Mouse (Mus musculus): Measurements from ENCODE around the gene Rnf43. TPM values are rescaled to one million over a fixed set of nuclear protein-coding genes. Genes with fewer than 3 reads are reported as not detected.

The Rnf43 gene
- polyA plus RNA-seq, 1 experiment from 2014 or later = 0.67 TPM

DNA sequence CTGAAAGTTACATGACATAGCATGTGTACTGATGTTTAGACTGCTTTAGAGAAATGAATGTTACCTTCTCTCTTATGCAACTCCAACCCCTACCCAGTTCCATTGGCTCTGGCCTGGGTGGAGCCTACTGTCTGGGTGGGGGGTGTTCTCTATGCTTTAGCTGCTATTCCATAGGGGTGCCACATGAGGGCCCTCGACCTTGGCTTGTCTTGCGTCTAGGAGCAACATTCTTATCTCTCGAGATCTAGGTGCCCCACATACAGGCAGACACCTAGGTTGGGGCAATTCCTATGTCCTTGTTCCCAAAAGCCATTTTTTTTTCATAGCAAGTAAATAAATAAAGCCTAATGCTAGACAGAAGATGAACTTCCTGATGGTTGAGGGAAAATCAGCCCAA, 97.1 kb downstream of the Rnf43 start:
- Histone ChIP-seq H3K27ac (peak overlapping the region; percentile 90), H3K36me3 (no peaks in the 10 kb centered on the region), H3K4me3 (replicated peaks) (peak overlapping the region; percentile 69), H3K9me3 (no peaks in the 10 kb centered on the region), H3K4me1 (replicated peaks) (peaks cover 46% of the 10 kb centered on the region), H3K27me3 (peaks cover 23% of the 10 kb centered on the region), H3K4me2 (replicated peaks) (peak overlapping the region; percentile 94), H3K9ac (replicated peaks) (0 out of 2 replicates have a peak overlapping the region, but pooled peaks have one; percentile 36)
- WGBS = 3% methylated on average over 3 of the region's 3 CpGs
- no peak for ATAC-seq

DNA sequence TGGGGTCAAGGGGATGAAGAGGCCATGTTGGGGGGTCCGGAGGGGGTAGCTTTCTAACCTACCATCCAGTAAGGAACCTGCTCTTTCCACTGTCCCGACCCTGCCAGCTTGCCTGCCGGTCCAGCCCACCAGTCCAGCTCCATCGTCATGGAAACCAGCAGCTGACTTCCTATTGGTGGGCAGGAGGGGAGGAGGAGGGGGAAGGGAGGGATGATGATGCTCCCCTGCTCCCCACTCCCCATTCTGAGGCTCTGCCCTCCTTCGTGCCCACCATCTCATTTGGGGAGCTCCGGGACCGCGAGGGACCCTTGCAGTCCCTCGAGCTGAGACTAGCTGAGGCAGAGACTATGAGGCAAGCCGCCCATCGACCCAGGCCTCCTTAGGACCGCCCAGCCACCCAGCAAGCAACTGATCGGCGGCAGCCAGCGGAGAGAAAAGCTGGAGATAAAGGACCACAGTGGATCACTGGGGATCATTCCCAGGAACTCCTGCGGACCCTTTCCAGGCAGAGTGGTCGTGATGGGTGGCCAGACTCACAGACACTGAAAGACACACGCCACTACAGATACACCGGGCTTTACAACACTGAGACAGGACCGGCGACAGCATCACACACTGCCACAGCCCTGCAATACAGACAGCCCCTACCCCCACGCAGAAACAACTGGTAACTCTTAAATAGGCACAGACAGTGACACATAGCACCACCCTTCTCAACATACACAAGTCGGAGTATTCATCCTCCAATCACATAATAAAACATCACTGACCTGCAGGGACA, 98.0 kb downstream of the Rnf43 start, which contains the start of gene Tspoap1:
Gene Tspoap1 (plus strand): TSS at position 241 of the 781 bp plus-strand sequence.
- H3K4me1 ChIP-seq (replicated peaks) = peaks cover 54% of the 10 kb centered on the region
- no peaks in the 10 kb centered on the region for H3K36me3 ChIP-seq
- peak within 1 kb of the TSS; percentile 84 for H3K9ac ChIP-seq (replicated peaks)
- H3K9me3 ChIP-seq = no peaks in the 10 kb centered on the region
- peak within 1 kb of the TSS; percentile 69 for H3K4me3 ChIP-seq (replicated peaks)
- peak within 1 kb of the TSS; percentile 90 for H3K27ac ChIP-seq
- peak; percentile 80 for ATAC-seq
- H3K4me2 ChIP-seq (replicated peaks) = peak within 1 kb of the TSS; percentile 94
- 4% methylated on average over 23 of the region's 23 CpGs for WGBS
- peaks cover 23% of the 10 kb centered on the region for H3K27me3 ChIP-seq

GRCm38 (mm10) chr11:87761181-87761721, 98.7 kb downstream of the Rnf43 start:
- ATAC-seq = no peak
- peak overlapping the region; percentile 90; the same call in 1 of the 2 replicates for H3K27ac ChIP-seq
- peak overlapping the region; percentile 69 for H3K4me3 ChIP-seq (replicated peaks)
- peaks cover 5% of the 10 kb centered on the region for H3K36me3 ChIP-seq
- peaks cover 27% of the 10 kb centered on the region for H3K27me3 ChIP-seq
- WGBS = 60% methylated on average over 11 of the region's 11 CpGs
- no peaks in the 10 kb centered on the region for H3K9me3 ChIP-seq
- peak overlapping the region; percentile 84 for H3K9ac ChIP-seq (replicated peaks)
- H3K4me2 ChIP-seq (replicated peaks) = peak overlapping the region; percentile 94
- H3K4me1 ChIP-seq (replicated peaks) = peaks cover 60% of the 10 kb centered on the region

GRCm38 (mm10) chr11:87761806-87762701, 99.5 kb downstream of the Rnf43 start:
- WGBS = 80% methylated on average over 14 of the region's 14 CpGs
- peak overlapping the region; percentile 94 for H3K4me2 ChIP-seq (replicated peaks)
- peaks cover 12% of the 10 kb centered on the region for H3K36me3 ChIP-seq
- peaks cover 29% of the 10 kb centered on the region for H3K27me3 ChIP-seq
- H3K4me3 ChIP-seq (replicated peaks) = peak overlapping the region; percentile 69
- ATAC-seq = no peak
- peak overlapping the region; percentile 84 for H3K9ac ChIP-seq (replicated peaks)
- peaks cover 60% of the 10 kb centered on the region for H3K4me1 ChIP-seq (replicated peaks)
- H3K27ac ChIP-seq = peak overlapping the region; percentile 12; the same call in 1 of the 2 replicates
- H3K9me3 ChIP-seq = no peaks in the 10 kb centered on the region

GRCm38 (mm10) chr11:87762702-87763385, 100.3 kb downstream of the Rnf43 start:
- Histone ChIP-seq H3K4me1 (replicated peaks) (peaks cover 60% of the 10 kb centered on the region), H3K4me2 (replicated peaks) (peak overlapping the region; percentile 94), H3K9me3 (no peaks in the 10 kb centered on the region), H3K36me3 (peaks cover 19% of the 10 kb centered on the region), H3K9ac (replicated peaks) (peak overlapping the region; percentile 84), H3K27me3 (peaks cover 29% of the 10 kb centered on the region), H3K4me3 (replicated peaks) (peak overlapping the region; percentile 69), H3K27ac (peak overlapping the region; percentile 81)
- no peak for ATAC-seq
- WGBS = 41% methylated on average over 12 of the region's 12 CpGs

DNA sequence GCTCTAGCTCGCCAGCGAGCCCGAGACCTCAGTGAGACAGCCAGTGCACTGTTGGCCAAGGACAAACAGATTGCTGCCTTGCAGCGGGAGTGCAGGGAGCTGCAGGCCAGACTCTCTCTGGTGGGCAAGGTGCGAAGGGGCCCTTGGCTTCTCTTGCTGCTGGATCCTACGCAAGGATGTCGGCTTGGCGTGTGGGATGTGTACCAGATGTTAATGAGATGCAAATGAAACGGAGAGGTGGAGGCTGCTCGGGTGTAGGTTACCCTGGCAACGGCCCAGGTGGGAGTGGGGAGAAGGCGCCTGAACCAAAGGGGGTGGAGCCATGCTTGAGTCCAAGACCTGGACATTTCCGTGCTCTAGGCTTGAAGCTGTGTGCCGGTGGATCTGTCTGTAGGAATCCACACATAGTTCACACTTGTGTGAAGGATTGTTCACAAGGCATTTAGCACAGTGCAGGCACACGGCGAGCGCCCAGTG, 101.0 kb downstream of the Rnf43 start:
- H3K27ac ChIP-seq = peak overlapping the region; percentile 81
- WGBS = under 1% methylated on average over 17 of the region's 17 CpGs
- peaks cover 60% of the 10 kb centered on the region for H3K4me1 ChIP-seq (replicated peaks)
- peaks cover 29% of the 10 kb centered on the region for H3K27me3 ChIP-seq
- H3K4me3 ChIP-seq (replicated peaks) = peak overlapping the region; percentile 69
- H3K4me2 ChIP-seq (replicated peaks) = peak overlapping the region; percentile 94
- peak; percentile 64 for ATAC-seq
- H3K36me3 ChIP-seq = peaks cover 26% of the 10 kb centered on the region
- H3K9me3 ChIP-seq = no peaks in the 10 kb centered on the region
- peak overlapping the region; percentile 84 for H3K9ac ChIP-seq (replicated peaks)

- under 1% methylated on average over 63 of the region's 65 CpGs for WGBS
- Histone ChIP-seq H3K27me3 (peaks cover 29% of the 10 kb centered on the region), H3K36me3 (peaks cover 31% of the 10 kb centered on the region), H3K4me2 (replicated peaks) (peak overlapping the region; percentile 94), H3K9me3 (no peaks in the 10 kb centered on the region), H3K27ac (peak overlapping the region; percentile 81), H3K4me1 (replicated peaks) (peaks cover 60% of the 10 kb centered on the region), H3K4me3 (replicated peaks) (peak overlapping the region; percentile 69), H3K9ac (replicated peaks) (peak overlapping the region; percentile 84)
- ATAC-seq = peak; percentile 48
Measured at GRCm38 (mm10) chr11:87763988-87764876, 101.7 kb downstream of the Rnf43 start.

DNA sequence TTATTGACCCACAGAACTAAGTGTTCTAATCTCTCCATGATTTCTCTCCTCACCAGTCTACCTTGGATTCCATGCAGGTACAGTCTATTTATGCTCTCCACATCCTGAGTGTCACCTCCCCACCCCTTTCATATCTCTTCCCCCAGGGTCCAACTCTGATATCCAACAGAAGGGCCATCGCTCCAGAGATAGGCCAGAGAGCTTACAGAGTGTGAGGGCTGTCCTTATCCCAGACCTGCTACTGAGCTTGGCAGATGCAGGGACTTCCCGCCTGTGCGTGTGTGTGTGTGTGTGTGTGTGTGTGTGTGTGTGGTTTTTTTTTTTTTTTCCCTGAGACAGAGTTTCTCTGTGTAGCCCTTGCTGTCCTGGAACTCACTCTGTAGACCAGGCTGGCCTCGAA, 106.2 kb downstream of the Rnf43 start:
- Histone ChIP-seq H3K36me3 (peaks cover 74% of the 10 kb centered on the region), H3K4me3 (replicated peaks) (no peak overlapping the region), H3K4me1 (replicated peaks) (peaks cover 20% of the 10 kb centered on the region), H3K27me3 (peaks cover 6% of the 10 kb centered on the region; the same call in 1 of the 2 replicates), H3K9me3 (no peaks in the 10 kb centered on the region), H3K4me2 (replicated peaks) (no peak overlapping the region), H3K27ac (no peak overlapping the region), H3K9ac (replicated peaks) (no peak overlapping the region)
- 91% methylated on average over 4 of the region's 4 CpGs for WGBS
- ATAC-seq = no peak

GRCm38 (mm10) chr11:87770989-87771388, 108.5 kb downstream of the Rnf43 start:
- peaks cover 87% of the 10 kb centered on the region for H3K36me3 ChIP-seq
- WGBS = 62% methylated on average over 3 of the region's 3 CpGs

GRCm38 (mm10) chr11:87772354-87772753, 109.8 kb downstream of the Rnf43 start:
- no peak overlapping the region for H3K4me2 ChIP-seq (replicated peaks)
- H3K4me1 ChIP-seq (replicated peaks) = no peaks in the 10 kb centered on the region
- H3K36me3 ChIP-seq = peaks cover 89% of the 10 kb centered on the region
- WGBS = 92% methylated on average over 3 of the region's 3 CpGs
- no peak overlapping the region for H3K4me3 ChIP-seq (replicated peaks)
- H3K9me3 ChIP-seq = no peaks in the 10 kb centered on the region
- no peak overlapping the region for H3K9ac ChIP-seq (replicated peaks)
- ATAC-seq = no peak
- no peaks in the 10 kb centered on the region for H3K27me3 ChIP-seq
- no peak overlapping the region for H3K27ac ChIP-seq

More at GRCm38 (mm10) chr11:87770989-87771388, 108.5 kb downstream of the Rnf43 start:
- Histone ChIP-seq H3K27ac (no peak overlapping the region), H3K4me1 (replicated peaks) (0 out of 2 replicates have a peak, but pooled peaks cover under 1% of the 10 kb centered on the region), H3K9me3 (no peaks in the 10 kb centered on the region), H3K4me2 (replicated peaks) (no peak overlapping the region), H3K27me3 (peaks cover 4% of the 10 kb centered on the region; the same call in 1 of the 2 replicates), H3K9ac (replicated peaks) (no peak overlapping the region), H3K4me3 (replicated peaks) (no peak overlapping the region)
- no peak for ATAC-seq
